Comparison of ENCODE assay signal across 8 mouse cellular contexts in genomic region chr5:113372995-113373950, GRCm38 (mm10). TPM values are rescaled to one million over a fixed set of nuclear protein-coding genes. Genes with fewer than 3 reads are reported as not detected.
DNase-seq lines count a peak whose midpoint lies in the region; ATAC-seq and TF ChIP-seq lines count a peak whose summit lies in the region.

No protein-coding gene starts in this region.

- peak; percentile 96 for TF ChIP-seq CTCF in cortical plate, adult 2 months (IDR thresholded peaks at IDR 0.05; ENCODE audit: extremely low read depth, insufficient read depth, low read length)

- 4% methylated on average over 33 of the region's 33 CpGs for WGBS in heart, embryonic 11.5 days (ENCODE audit: insufficient replicate concordance)
- WGBS in kidney, embryonic 16.5 days, result 3% methylated on average over 33 of the region's 33 CpGs
- WGBS in neural tube, embryonic 15.5 days, result 2% methylated on average over 33 of the region's 33 CpGs

- no peaks in the 10 kb centered on the region for H3K4me1 ChIP-seq in cortical plate, adult 2 months (ENCODE audit: control insufficient read depth, insufficient read depth, low read length)
- H3K4me1 ChIP-seq in heart, embryonic 11.5 days (ENCODE audit: control insufficient read depth, insufficient read depth, low read length), result no peaks in the 10 kb centered on the region
- peaks cover 4% of the 10 kb centered on the region for H3K4me1 ChIP-seq in kidney, embryonic 16.5 days (ENCODE audit: insufficient read depth, low read length)
- peaks cover 21% of the 10 kb centered on the region for H3K4me1 ChIP-seq in neural tube, embryonic 15.5 days

- peak; percentile 29 for DNase-seq in ovary, postnatal 10 days (ENCODE audit: low spot score)
- no peak for DNase-seq in ovary, adult 18-20 months (ENCODE audit: low spot score)
- DNase-seq in liver, result peak; percentile 52
- DNase-seq in urinary bladder, postnatal 36 days (ENCODE audit: low spot score in 2 of 2), result peak; percentile 11 to 26

- H3K4me2 ChIP-seq in heart, embryonic 11.5 days, result peak overlapping the region; percentile 41
- peak overlapping the region; percentile 55 for H3K4me2 ChIP-seq in kidney, embryonic 16.5 days (replicated peaks; ENCODE audit: low read depth, low read length)
- H3K4me2 ChIP-seq in neural tube, embryonic 15.5 days, result peak overlapping the region; percentile 51

- H3K9ac ChIP-seq in heart, embryonic 11.5 days (ENCODE audit: low read depth, low read length), result no peak overlapping the region
- H3K9ac ChIP-seq in kidney, embryonic 16.5 days (replicated peaks; ENCODE audit: low read length), result 0 out of 2 replicates have a peak overlapping the region, but pooled peaks have one; percentile 11
- H3K9ac ChIP-seq in neural tube, embryonic 15.5 days (replicated peaks), result 0 out of 2 replicates have a peak overlapping the region, but pooled peaks have one; percentile 8

- H3K4me3 ChIP-seq in cortical plate, adult 2 months (ENCODE audit: insufficient read depth, low read length), result peak overlapping the region; percentile 56
- peak overlapping the region; percentile 0; the same call in 1 of the 2 replicates for H3K4me3 ChIP-seq in heart, embryonic 11.5 days (ENCODE audit: low read depth, low read length)
- peak overlapping the region; percentile 34 for H3K4me3 ChIP-seq in kidney, embryonic 16.5 days (ENCODE audit: low read length)
- peak overlapping the region; percentile 22 for H3K4me3 ChIP-seq in neural tube, embryonic 15.5 days (replicated peaks)

- no peak for TF ChIP-seq POLR2A in cortical plate, adult 2 months (IDR thresholded peaks at IDR 0.05; ENCODE audit: extremely low read depth, insufficient read depth, low read length)

- peaks cover 9% of the 10 kb centered on the region for H3K27me3 ChIP-seq in heart, embryonic 11.5 days (ENCODE audit: control insufficient read depth, insufficient read depth, low read length)
- H3K27me3 ChIP-seq in kidney, embryonic 16.5 days (ENCODE audit: insufficient read depth, low read length), result no peaks in the 10 kb centered on the region
- H3K27me3 ChIP-seq in neural tube, embryonic 15.5 days (replicated peaks), result no peaks in the 10 kb centered on the region

- no peak overlapping the region for H3K27ac ChIP-seq in cortical plate, adult 2 months (ENCODE audit: insufficient read depth, low read length)
- H3K27ac ChIP-seq in heart, embryonic 11.5 days (ENCODE audit: low read depth, low read length), result no peak overlapping the region
- no peak overlapping the region for H3K27ac ChIP-seq in kidney, embryonic 16.5 days (ENCODE audit: low read length)
- peak overlapping the region; percentile 78 for H3K27ac ChIP-seq in neural tube, embryonic 15.5 days (replicated peaks)

- H3K9me3 ChIP-seq in heart, embryonic 11.5 days (replicated peaks; ENCODE audit: control insufficient read depth, low read length), result no peaks in the 10 kb centered on the region
- no peaks in the 10 kb centered on the region for H3K9me3 ChIP-seq in kidney, embryonic 16.5 days (ENCODE audit: low read length)
- no peaks in the 10 kb centered on the region for H3K9me3 ChIP-seq in neural tube, embryonic 15.5 days (replicated peaks)

- no peak for ATAC-seq in heart, embryonic 11.5 days (replicated peaks; ENCODE audit: insufficient number of reproducible peaks, low FRiP score, low TSS enrichment)
- ATAC-seq in kidney, embryonic 16.5 days (ENCODE audit: low FRiP score, low TSS enrichment), result peak; percentile 44
- ATAC-seq in neural tube, embryonic 15.5 days (ENCODE audit: low FRiP score), result peak; percentile 66

- H3K36me3 ChIP-seq in heart, embryonic 11.5 days (ENCODE audit: control insufficient read depth, insufficient read depth, low read length), result no peaks in the 10 kb centered on the region
- H3K36me3 ChIP-seq in kidney, embryonic 16.5 days (ENCODE audit: insufficient read depth, low read length), result no peaks in the 10 kb centered on the region
- H3K36me3 ChIP-seq in neural tube, embryonic 15.5 days, result no peaks in the 10 kb centered on the region

RNA-seq across cellular contexts. Expression of gene Aym1, which starts 16.2 kb away (rescaled TPM):
- polyA plus RNA-seq in cortical plate, adult 2 months (2012; rRNA removed), result 0.25 and 0.32 TPM in 2 replicates
- polyA plus RNA-seq in heart, embryonic 11.5 days (2014; fragmentation: Nextera tagmentation; extraction: Ambion mirVana), result not detected in 2 replicates
- not detected in 2 replicates for polyA plus RNA-seq in kidney, embryonic 16.5 days (2015; fragmentation: Nextera tagmentation; extraction: Ambion mirVana)
- polyA plus RNA-seq in neural tube, embryonic 15.5 days (2015; fragmentation: Nextera tagmentation; extraction: Ambion mirVana), result not detected in 2 replicates

Comparison
In these comparisons a context has a peak if more than half of its experiments do, and no peak if none do; other contexts are left out.
1. H3K4me3 ChIP-seq: peak in every context shown above with its lines; median percentile 56 in cortical plate, adult 2 months; 34 in kidney, embryonic 16.5 days; 22 in neural tube, embryonic 15.5 days; 0 in heart, embryonic 11.5 days.